In genomic region chr1:127425021-127425532, GRCm38 (mm10) we compare ENCODE assay signal across 8 mouse cellular contexts.
A peak's percentile ranks its signal among the peaks of the same experiment; 100 is the strongest.
DNase-seq lines count a peak whose midpoint lies in the region; TF ChIP-seq lines count a peak whose summit lies in the region.
"Had no signal": no experiment of that assay in that cellular context is flagged by ENCODE, and none has a peak within 500 bp of the region (broad histone marks: within the 10 kb centered on the region; RNA-seq: fewer than 3 reads in every experiment).

No protein-coding gene starts in this region.

- DNase-seq in layer of hippocampus, adult 8-10 months (ENCODE audit: low spot score in 2 of 2) = peak; percentile 43 to 45
- DNase-seq in layer of hippocampus, adult 9-10 months (ENCODE audit: low spot score) = no peak
- DNase-seq in ZHBTc4 (ENCODE audit: low read depth, low spot score) = peak; percentile 42
- peak; percentile 37 to 66 for DNase-seq in frontal cortex, postnatal 36 days (ENCODE audit: low spot score in 2 of 2)
- DNase-seq in lung, adult 2 months = peak; percentile 16
- DNase-seq in right cerebral cortex, postnatal 36 days (ENCODE audit: low spot score in 2 of 2) = peak; percentile 53 to 61
- DNase-seq in thymus, postnatal 4 days = no peak

- TF ChIP-seq CTCF in lung, adult 2 months (IDR thresholded peaks at IDR 0.05; ENCODE audit: insufficient read depth, low read length) = no peak

- no peak overlapping the region for H3K4me3 ChIP-seq in lung, adult 2 months (replicated peaks; ENCODE audit: extremely low read depth, low read depth, low read length)
- H3K4me3 ChIP-seq: limb, embryonic 12.5 days had no signal

- H3K4me1 ChIP-seq in lung, adult 2 months (ENCODE audit: control insufficient read depth, insufficient read depth, low read length) = peaks cover 3% of the 10 kb centered on the region

- TF ChIP-seq POLR2A in lung, adult 2 months (IDR thresholded peaks at IDR 0.05; ENCODE audit: borderline replicate concordance, extremely low read depth, low read depth, low read length) = no peak

- 23% methylated on average over 6 of the region's 6 CpGs for WGBS in lung, adult 2 months

Comparison
In these comparisons a context has a peak if more than half of its experiments do, and no peak if none do; other contexts are left out.
1. DNase-seq: peak in layer of hippocampus, adult 8-10 months (2 of 2), ZHBTc4 (single experiment), frontal cortex, postnatal 36 days (2 of 2), lung, adult 2 months (single experiment) and right cerebral cortex, postnatal 36 days (2 of 2); none in layer of hippocampus, adult 9-10 months (single experiment) and thymus, postnatal 4 days (single experiment).